Mouse (Mus musculus) left cerebral cortex, adult 8-10 months (tissue): ENCODE data around the gene Adgre1. TPM values are rescaled to one million over a fixed set of nuclear protein-coding genes. Genes with fewer than 3 reads are reported as not detected.
A peak's percentile ranks its signal among the peaks of the same experiment; 100 is the strongest.
"Not testable (repeated sequence)": the region's sequence is repeated elsewhere in the genome, so short reads cannot be mapped to it uniquely, and the experiment has no call there.

Source experiments
- DNase-seq, 2 experiments: peaks; one replicate each; pipeline ENCODE4 v3.0.0; 2022; ENCODE audit warnings: low spot score in 2 of 2
- total RNA-seq, 4 experiments: library from RNA; stranded (reverse); gene quantifications; 2 replicates each; pipeline ENCODE4 v1.2.4; 2022

The Adgre1 gene
- 10 to 100 TPM in 2 of 4 experiments, 1 to 10 TPM in 2; 3.0 to 19.7 (median 8.0) TPM for total RNA-seq

- no peak for DNase-seq
These were observed at the start of gene Adgre1 for GRCm38 (mm10) chr17:57358441-57358840. Gene Adgre1 (plus strand): TSS chr17:57358691.

- DNase-seq: no peak
These were observed 46.7 kb upstream of the Adgre1 start for GRCm38 (mm10) chr17:57311801-57312200.

GRCm38 (mm10) chr17:57327615-57328014 lies 30.9 kb upstream of the Adgre1 start:
- no peak for DNase-seq

GRCm38 (mm10) chr17:57328944-57329343 lies 29.5 kb upstream of the Adgre1 start:
- no peak for DNase-seq

- DNase-seq: no peak
These were observed 27.5 kb upstream of the Adgre1 start for GRCm38 (mm10) chr17:57330993-57331392.

- no peak for DNase-seq
These were observed 26.2 kb upstream of the Adgre1 start for GRCm38 (mm10) chr17:57332241-57332640.

- DNase-seq: no peak
These were observed 24.3 kb upstream of the Adgre1 start for GRCm38 (mm10) chr17:57334001-57334760.

- peak; percentile 40 to 73 for DNase-seq
These were observed 23.7 kb upstream of the Adgre1 start for GRCm38 (mm10) chr17:57334761-57335150.

- not testable (repeated sequence) for DNase-seq
These were observed 23.3 kb upstream of the Adgre1 start for GRCm38 (mm10) chr17:57335194-57335593.

GRCm38 (mm10) chr17:57335673-57336303 lies 22.7 kb upstream of the Adgre1 start:
- peak; percentile 57 to 87 for DNase-seq

GRCm38 (mm10) chr17:57337996-57338395 lies 20.5 kb upstream of the Adgre1 start:
- DNase-seq: no peak

- DNase-seq: no peak
These were observed 19.2 kb upstream of the Adgre1 start for GRCm38 (mm10) chr17:57339298-57339697.

GRCm38 (mm10) chr17:57341568-57341967 lies 16.9 kb upstream of the Adgre1 start:
- no peak for DNase-seq

GRCm38 (mm10) chr17:57344029-57344707 lies 14.3 kb upstream of the Adgre1 start:
- no peak for DNase-seq

GRCm38 (mm10) chr17:57347017-57347416 lies 11.5 kb upstream of the Adgre1 start:
- no peak for DNase-seq

- no peak for DNase-seq
These were observed 10.7 kb upstream of the Adgre1 start for GRCm38 (mm10) chr17:57347781-57348180.

- DNase-seq: no peak
These were observed 9.4 kb upstream of the Adgre1 start for GRCm38 (mm10) chr17:57349067-57349466.

- no peak for DNase-seq
These were observed 8.3 kb upstream of the Adgre1 start for GRCm38 (mm10) chr17:57350212-57350611.

GRCm38 (mm10) chr17:57351107-57351506 lies 7.4 kb upstream of the Adgre1 start:
- DNase-seq: no peak

GRCm38 (mm10) chr17:57359485-57360241 lies 1.2 kb downstream of the Adgre1 start:
- DNase-seq: no peak
